Mouse (Mus musculus) skeletal muscle tissue, adult 2 months (tissue): ENCODE results near the gene Cracr2a.

Experiments used
- DNase-seq: peaks from one replicate; pipeline ENCODE4 v3.0.0-alpha.2; 2012; ENCODE audit warnings: low read depth, low spot score

Cracr2a gene

GRCm38 (mm10) chr6:127692298-127692697 lies 131.2 kb downstream of the Cracr2a start:
- no peak for DNase-seq

- no peak for DNase-seq
Measured at GRCm38 (mm10) chr6:127693681-127694080, 132.5 kb downstream of the Cracr2a start.

DNA sequence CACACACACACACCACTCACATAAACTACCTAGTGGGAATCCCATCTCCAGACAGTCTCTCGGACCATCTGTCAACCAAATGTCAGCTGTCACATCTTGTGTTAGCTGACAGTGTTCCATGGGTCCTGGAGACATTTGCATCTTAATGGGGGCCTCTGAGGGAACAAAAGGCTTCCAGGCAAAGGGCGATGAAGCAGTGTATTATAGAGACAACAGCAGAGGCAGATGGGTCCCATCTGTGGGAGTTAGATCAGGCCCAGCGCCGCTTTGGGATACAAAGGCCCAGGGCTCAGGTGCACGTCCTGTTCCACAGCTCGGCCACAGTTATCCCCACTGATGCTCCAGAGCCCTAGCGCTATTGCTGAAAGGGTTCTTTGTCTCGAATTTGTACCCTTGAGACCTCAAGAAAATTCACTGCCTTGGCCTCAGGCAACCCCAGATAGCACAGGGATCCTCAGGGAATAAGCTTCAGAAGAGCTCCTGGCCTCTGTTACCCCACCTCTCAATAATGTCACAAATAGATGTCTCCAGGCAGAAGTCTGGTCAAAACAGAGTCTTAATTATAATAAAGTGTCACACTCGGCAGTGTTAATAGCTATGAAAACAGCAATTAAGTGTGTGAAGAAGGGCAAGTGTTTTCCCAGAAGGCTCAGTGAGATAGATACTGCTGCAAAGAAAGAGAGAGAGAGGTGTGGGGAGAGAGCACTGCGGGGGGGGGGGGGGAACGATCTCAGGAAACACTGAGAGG lies 140.1 kb downstream of the Cracr2a start:
- no peak for DNase-seq

DNA sequence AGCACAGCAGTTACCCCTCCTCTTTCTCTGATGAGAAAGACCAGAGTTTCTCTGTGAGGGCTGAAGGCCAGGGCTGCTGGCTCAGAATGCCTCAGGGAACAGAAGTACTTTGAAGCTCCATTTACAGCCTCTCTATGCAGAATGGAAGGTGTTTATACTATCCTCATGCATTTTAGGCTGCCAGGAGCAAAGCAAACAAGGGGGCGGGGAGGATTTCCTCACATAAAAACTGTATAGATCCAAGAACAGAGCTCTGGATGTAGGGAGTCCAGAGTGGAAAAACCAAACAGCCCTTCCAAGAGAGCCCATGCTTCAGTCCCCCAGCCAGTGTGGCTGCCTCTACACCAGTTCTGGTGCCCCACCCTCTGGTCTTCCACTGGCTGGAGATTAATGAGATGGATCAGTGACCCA lies 147.1 kb downstream of the Cracr2a start:
- no peak for DNase-seq

DNA sequence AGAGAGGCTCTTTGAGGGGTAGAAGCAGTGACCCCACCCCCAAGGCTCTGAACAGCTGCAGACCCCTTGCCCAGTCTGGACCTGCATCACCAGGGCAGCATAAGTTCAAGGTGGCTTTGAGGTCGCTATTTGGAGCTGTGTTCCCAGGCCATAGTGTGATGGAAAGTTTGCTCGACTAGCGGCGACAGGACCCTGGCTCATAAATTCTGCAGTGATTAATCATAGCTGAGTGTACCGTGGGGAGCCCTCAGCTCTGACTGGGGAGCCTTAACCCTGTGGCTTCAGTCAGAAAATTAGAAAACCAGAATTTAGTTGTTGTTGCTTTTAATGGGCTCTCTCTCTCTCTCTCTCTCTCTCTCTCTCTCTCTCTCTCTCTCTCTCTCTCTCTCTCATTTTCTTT lies 153.8 kb downstream of the Cracr2a start:
- DNase-seq: no peak

GRCm38 (mm10) chr6:127715428-127715827 lies 154.3 kb downstream of the Cracr2a start:
- DNase-seq: no peak

DNA sequence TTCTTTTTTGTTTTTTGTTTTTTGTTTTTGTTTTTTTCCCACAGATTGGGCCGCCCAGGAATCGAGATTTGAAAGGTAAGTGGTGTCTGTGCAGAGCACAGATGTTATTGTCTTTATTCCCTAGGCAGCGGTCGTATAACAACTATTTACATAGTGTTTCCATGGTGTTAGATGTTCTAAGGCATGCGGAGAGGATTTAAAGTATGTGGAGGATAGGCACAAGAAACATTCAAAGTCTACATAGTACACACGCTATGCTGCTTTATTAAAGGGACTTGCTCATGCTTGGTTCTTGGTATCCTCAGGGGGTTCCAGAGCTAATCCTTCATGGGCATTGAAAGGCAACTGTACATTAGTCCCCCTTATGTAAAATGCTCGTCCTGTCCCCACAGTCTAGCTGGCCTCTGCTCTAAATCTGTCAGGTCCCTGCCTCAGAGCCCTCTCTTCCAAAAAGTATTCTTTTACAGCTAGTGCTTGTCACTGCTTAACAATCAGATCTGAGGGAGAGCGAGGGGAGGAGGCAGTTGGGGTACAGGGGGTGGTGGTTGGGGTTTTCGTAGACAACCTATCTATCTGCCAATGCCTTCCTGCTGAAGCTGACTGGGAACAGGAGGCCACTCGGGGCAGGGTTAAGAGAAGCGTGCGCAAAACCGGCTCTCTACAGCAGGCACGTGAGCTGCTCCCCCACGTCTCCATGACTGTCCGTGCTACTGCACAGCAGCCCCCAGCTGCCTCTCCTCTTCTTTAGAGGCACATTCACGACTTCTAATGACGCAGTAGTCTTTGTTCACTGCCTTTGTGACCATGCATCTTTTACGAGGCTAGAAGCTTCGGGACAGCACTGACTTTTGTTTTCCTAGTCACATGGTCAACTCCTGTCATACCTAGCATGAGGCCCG lies 156.3 kb downstream of the Cracr2a start:
- no peak for DNase-seq

- DNase-seq: no peak
Measured at GRCm38 (mm10) chr6:127719875-127720274, 158.7 kb downstream of the Cracr2a start.

GRCm38 (mm10) chr6:127723126-127723525 lies 162.0 kb downstream of the Cracr2a start:
- no peak for DNase-seq
